19 mouse cellular contexts compared by ENCODE assay signal in genomic region chr13:74955876-74956275, GRCm38 (mm10).
A peak's percentile ranks its signal among the peaks of the same experiment; 100 is the strongest.
DNase-seq lines count a peak whose midpoint lies in the region; ATAC-seq and TF ChIP-seq lines count a peak whose summit lies in the region.
"Had no signal": no experiment of that assay in that cellular context is flagged by ENCODE, and none has a peak within 500 bp of the region (broad histone marks: within the 10 kb centered on the region; RNA-seq: fewer than 3 reads in every experiment).

No protein-coding gene starts in this region.

- H3K9ac ChIP-seq in forebrain, embryonic 14.5 days (ENCODE audit: low read length) = no peak overlapping the region
- H3K9ac ChIP-seq in forebrain, embryonic 16.5 days (replicated peaks; ENCODE audit: low read depth, low read length) = no peak overlapping the region
- H3K9ac ChIP-seq in lung, embryonic 14.5 days = no peak overlapping the region
- H3K9ac ChIP-seq: heart, embryonic 15.5 days; kidney, embryonic 15.5 days; limb, embryonic 15.5 days; liver, embryonic 15.5 days had no signal

- H3K9me3 ChIP-seq in forebrain, embryonic 14.5 days (replicated peaks; ENCODE audit: control insufficient read depth, low read length) = no peaks in the 10 kb centered on the region
- H3K9me3 ChIP-seq in forebrain, embryonic 16.5 days (ENCODE audit: control insufficient read depth, low read length) = no peaks in the 10 kb centered on the region
- H3K9me3 ChIP-seq in lung, embryonic 14.5 days (ENCODE audit: low read depth, low read length) = no peaks in the 10 kb centered on the region
- H3K9me3 ChIP-seq: heart, embryonic 15.5 days; kidney, embryonic 15.5 days; limb, embryonic 15.5 days; liver, embryonic 15.5 days had no signal

- no peak for TF ChIP-seq CTCF in lung, embryonic 14.5 days (IDR thresholded peaks at IDR 0.05; ENCODE audit: low read depth)

- H3K27me3 ChIP-seq in forebrain, embryonic 14.5 days (replicated peaks; ENCODE audit: control insufficient read depth, insufficient read depth, low read length) = no peaks in the 10 kb centered on the region
- no peaks in the 10 kb centered on the region for H3K27me3 ChIP-seq in forebrain, embryonic 16.5 days (replicated peaks; ENCODE audit: control insufficient read depth, insufficient read depth, low read length)
- H3K27me3 ChIP-seq in lung, embryonic 14.5 days (ENCODE audit: insufficient read depth, low read length) = no peaks in the 10 kb centered on the region
- H3K27me3 ChIP-seq: heart, embryonic 15.5 days; kidney, embryonic 15.5 days; limb, embryonic 15.5 days; liver, embryonic 15.5 days had no signal

- H3K4me3 ChIP-seq in forebrain, embryonic 14.5 days (ENCODE audit: low read depth, low read length) = no peak overlapping the region
- no peak overlapping the region for H3K4me3 ChIP-seq in forebrain, embryonic 16.5 days (replicated peaks; ENCODE audit: low read length)
- no peak overlapping the region for H3K4me3 ChIP-seq in lung, embryonic 14.5 days (ENCODE audit: low read depth, low read length)
- H3K4me3 ChIP-seq: heart, embryonic 15.5 days; kidney, embryonic 15.5 days; limb, embryonic 15.5 days; liver, embryonic 15.5 days had no signal

- no peak overlapping the region for H3K27ac ChIP-seq in forebrain, embryonic 14.5 days (ENCODE audit: low read depth, low read length)
- H3K27ac ChIP-seq in forebrain, embryonic 16.5 days (ENCODE audit: low read length) = no peak overlapping the region
- no peak overlapping the region for H3K27ac ChIP-seq in lung, embryonic 14.5 days (ENCODE audit: low read depth)
- H3K27ac ChIP-seq: heart, embryonic 15.5 days; kidney, embryonic 15.5 days; limb, embryonic 15.5 days; liver, embryonic 15.5 days had no signal

- no peaks in the 10 kb centered on the region for H3K4me1 ChIP-seq in forebrain, embryonic 14.5 days (ENCODE audit: control insufficient read depth, insufficient read depth, low read length)
- H3K4me1 ChIP-seq in forebrain, embryonic 16.5 days (replicated peaks; ENCODE audit: control insufficient read depth, insufficient read depth, low read length) = no peaks in the 10 kb centered on the region
- no peaks in the 10 kb centered on the region for H3K4me1 ChIP-seq in lung, embryonic 14.5 days (ENCODE audit: insufficient read depth)
- H3K4me1 ChIP-seq: heart, embryonic 15.5 days; kidney, embryonic 15.5 days; limb, embryonic 15.5 days; liver, embryonic 15.5 days had no signal

- WGBS in forebrain, embryonic 14.5 days = 67% methylated on average over 1 of the region's 1 CpGs
- 64% methylated on average over 1 of the region's 1 CpGs for WGBS in forebrain, embryonic 16.5 days
- WGBS in lung, embryonic 14.5 days = 72% methylated on average over 1 of the region's 1 CpGs

- no peaks in the 10 kb centered on the region for H3K36me3 ChIP-seq in forebrain, embryonic 14.5 days (ENCODE audit: control insufficient read depth, insufficient read depth, low read length)
- H3K36me3 ChIP-seq in forebrain, embryonic 16.5 days (ENCODE audit: control insufficient read depth, insufficient read depth) = no peaks in the 10 kb centered on the region
- H3K36me3 ChIP-seq in lung, embryonic 14.5 days (ENCODE audit: insufficient read depth) = no peaks in the 10 kb centered on the region
- H3K36me3 ChIP-seq: heart, embryonic 15.5 days; kidney, embryonic 15.5 days; limb, embryonic 15.5 days; liver, embryonic 15.5 days had no signal

- no peak overlapping the region for H3K4me2 ChIP-seq in forebrain, embryonic 14.5 days (ENCODE audit: low read length)
- no peak overlapping the region for H3K4me2 ChIP-seq in forebrain, embryonic 16.5 days (ENCODE audit: low read length)
- H3K4me2 ChIP-seq in lung, embryonic 14.5 days = no peak overlapping the region
- H3K4me2 ChIP-seq: heart, embryonic 15.5 days; kidney, embryonic 15.5 days; limb, embryonic 15.5 days; liver, embryonic 15.5 days had no signal

- DNase-seq in forebrain, embryonic 14.5 days (ENCODE audit: low spot score) = peak; percentile 38
- DNase-seq in lung, embryonic 14.5 days = peak; percentile 50
- no peak for DNase-seq in lung, postnatal 14 days
- peak; percentile 42 for DNase-seq in testis, postnatal 10 days (ENCODE audit: low spot score)
- no peak for DNase-seq in testis, postnatal 14 days (ENCODE audit: low spot score)
- DNase-seq in natural killer cell, adult 2 months (ENCODE audit: low spot score in 2 of 2) = no peak
- DNase-seq: gastrocnemius, postnatal 36 days; heart, postnatal 4 days; lung, postnatal 10 days; thymus, postnatal 25 days had no signal

- ATAC-seq in forebrain, embryonic 14.5 days = 0 out of 2 replicates have a peak, but pooled peaks have one; percentile 32
- no peak for ATAC-seq in forebrain, embryonic 16.5 days
- ATAC-seq in lung, embryonic 14.5 days (ENCODE audit: insufficient read depth) = no peak
- ATAC-seq: activated CD4-positive, CD25-positive, alpha-beta regulatory T cell, adult 4 months; hindbrain, embryonic 16.5 days; intestine, postnatal 0 days; midbrain, embryonic 16.5 days had no signal

Comparison
In these comparisons a context has a peak if more than half of its experiments do, and no peak if none do; other contexts are left out.
1. DNase-seq: peak in forebrain, embryonic 14.5 days (single experiment), lung, embryonic 14.5 days (single experiment) and testis, postnatal 10 days (single experiment); none in lung, postnatal 14 days (single experiment), testis, postnatal 14 days (single experiment) and natural killer cell, adult 2 months (0 of 2).